In the genomic region with DNA sequence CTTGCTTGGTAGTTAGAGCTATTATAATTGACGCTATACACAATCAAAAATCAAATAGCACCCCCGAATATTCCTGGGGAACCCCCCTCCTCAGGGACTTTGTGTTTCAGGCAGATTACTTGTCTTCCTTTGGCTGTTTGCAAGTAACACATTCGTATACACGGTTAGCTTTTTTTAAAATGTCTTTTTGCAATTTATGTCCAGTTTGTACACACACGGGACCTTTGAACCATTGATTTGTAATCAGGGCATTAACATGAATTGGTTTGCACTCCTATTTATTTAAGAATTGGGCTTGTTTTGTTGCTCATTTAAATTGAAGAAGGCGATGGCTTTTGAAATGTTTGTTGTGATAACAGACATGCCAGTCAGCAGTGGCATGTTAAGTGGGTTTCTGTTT, we compare ENCODE assay signal across 14 mouse cellular contexts. TPM values are rescaled to one million over a fixed set of nuclear protein-coding genes. Genes with fewer than 3 reads are reported as not detected.
DNase-seq lines count a peak whose midpoint lies in the region; ATAC-seq and TF ChIP-seq lines count a peak whose summit lies in the region.
"Had no signal": no experiment of that assay in that cellular context is flagged by ENCODE, and none has a peak within 500 bp of the region (broad histone marks: within the 10 kb centered on the region; RNA-seq: fewer than 3 reads in every experiment).

No protein-coding gene starts in this region.

- no peak overlapping the region for H3K4me2 ChIP-seq in embryonic facial prominence, embryonic 12.5 days (replicated peaks)
- H3K4me2 ChIP-seq in forebrain, embryonic 12.5 days = peak overlapping the region; percentile 75
- peak overlapping the region; percentile 68 for H3K4me2 ChIP-seq in hindbrain, postnatal 0 days (ENCODE audit: low read depth, low read length)

- ATAC-seq in embryonic facial prominence, embryonic 12.5 days (ENCODE audit: insufficient number of reproducible peaks, insufficient read depth, low FRiP score, low TSS enrichment) = no peak
- ATAC-seq in forebrain, embryonic 12.5 days (ENCODE audit: low FRiP score) = no peak
- no peak for ATAC-seq in hindbrain, postnatal 0 days
- ATAC-seq in megakaryocyte-erythroid progenitor cell, adult 5-6 weeks (replicated peaks; ENCODE audit: low FRiP score, low TSS enrichment, poor library complexity, severe bottlenecking) = no peak

- TF ChIP-seq CTCF in hindbrain, postnatal 0 days (IDR thresholded peaks at IDR 0.05; ENCODE audit: low read depth) = no peak

- no peaks in the 10 kb centered on the region for H3K36me3 ChIP-seq in embryonic facial prominence, embryonic 12.5 days
- H3K36me3 ChIP-seq in forebrain, embryonic 12.5 days (replicated peaks) = peaks cover 17% of the 10 kb centered on the region
- no peaks in the 10 kb centered on the region for H3K36me3 ChIP-seq in hindbrain, postnatal 0 days (ENCODE audit: insufficient read depth, low read length)

- 0 out of 2 replicates have a peak overlapping the region, but pooled peaks have one; percentile 49 for H3K4me3 ChIP-seq in embryonic facial prominence, embryonic 12.5 days
- peak overlapping the region; percentile 83 for H3K4me3 ChIP-seq in forebrain, embryonic 12.5 days (replicated peaks)
- peak overlapping the region; percentile 52 for H3K4me3 ChIP-seq in hindbrain, postnatal 0 days (ENCODE audit: low read length)

- H3K27ac ChIP-seq in embryonic facial prominence, embryonic 12.5 days = no peak overlapping the region
- H3K27ac ChIP-seq in forebrain, embryonic 12.5 days = no peak overlapping the region
- H3K27ac ChIP-seq in hindbrain, postnatal 0 days = no peak overlapping the region

- peaks cover 24% of the 10 kb centered on the region for H3K4me1 ChIP-seq in embryonic facial prominence, embryonic 12.5 days
- H3K4me1 ChIP-seq in forebrain, embryonic 12.5 days = peaks cover 19% of the 10 kb centered on the region
- no peaks in the 10 kb centered on the region for H3K4me1 ChIP-seq in hindbrain, postnatal 0 days (ENCODE audit: insufficient read depth, low read length)

- WGBS in embryonic facial prominence, embryonic 12.5 days = 14% methylated on average over 6 of the region's 6 CpGs
- 5% methylated on average over 6 of the region's 6 CpGs for WGBS in forebrain, embryonic 12.5 days
- WGBS in hindbrain, postnatal 0 days = 13% methylated on average over 6 of the region's 6 CpGs

- no peak overlapping the region for H3K9ac ChIP-seq in embryonic facial prominence, embryonic 12.5 days
- H3K9ac ChIP-seq in forebrain, embryonic 12.5 days = no peak overlapping the region
- H3K9ac ChIP-seq in hindbrain, postnatal 0 days (replicated peaks; ENCODE audit: low read length) = no peak overlapping the region

- H3K27me3 ChIP-seq in embryonic facial prominence, embryonic 12.5 days = peaks cover 63% of the 10 kb centered on the region
- peaks cover 28% of the 10 kb centered on the region for H3K27me3 ChIP-seq in forebrain, embryonic 12.5 days
- H3K27me3 ChIP-seq in hindbrain, postnatal 0 days (ENCODE audit: insufficient read depth, low read length) = peaks cover 34% of the 10 kb centered on the region

- no peak for DNase-seq in hindbrain, postnatal 0 days (ENCODE audit: low spot score)
- peak; percentile 21 for DNase-seq in retina, embryonic 14.5 days (ENCODE audit: low spot score)
- no peak for DNase-seq in spleen, postnatal 10 days (ENCODE audit: low spot score in 2 of 2)
- DNase-seq in kidney, postnatal 4 days = no peak
- DNase-seq: kidney, postnatal 10 days; liver; spleen, adult 18-20 months had no signal

- no peaks in the 10 kb centered on the region for H3K9me3 ChIP-seq in embryonic facial prominence, embryonic 12.5 days
- H3K9me3 ChIP-seq in forebrain, embryonic 12.5 days = no peaks in the 10 kb centered on the region
- H3K9me3 ChIP-seq in hindbrain, postnatal 0 days (ENCODE audit: low read length) = no peaks in the 10 kb centered on the region

RNA-seq across cellular contexts. Expression of gene Sox21, which starts 1.0 kb away (rescaled TPM):
- 3.5 and 4.4 TPM in 2 replicates for polyA plus RNA-seq in embryonic facial prominence, embryonic 12.5 days (2016; fragmentation: Nextera tagmentation; extraction: Ambion mirVana)
- polyA plus RNA-seq in forebrain, embryonic 12.5 days (2016; fragmentation: Nextera tagmentation; extraction: Ambion mirVana) = 21.2 and 24.9 TPM in 2 replicates
- 15.9 and 20.1 TPM in 2 replicates for total RNA-seq in hindbrain, postnatal 0 days (2014; rRNA removed)
- 4.1 TPM in 2 replicates for polyA plus RNA-seq in hindbrain, postnatal 0 days (2015; fragmentation: Nextera tagmentation; extraction: Ambion mirVana)
- not detected in 2 replicates for total RNA-seq in megakaryocyte-erythroid progenitor cell, adult 5-6 weeks (2014; fragmentation: Nextera tagmentation)
- total RNA-seq in megakaryocyte-erythroid progenitor cell, adult 5-6 weeks (2017) = not detected in 2 replicates
- total RNA-seq: hematopoietic stem cell, adult 5-6 weeks; megakaryocyte progenitor cell, adult 5-6 weeks had no signal

RNA-seq across cellular contexts. Expression of gene Gm9376, which starts 29.0 kb away (rescaled TPM):
- polyA plus RNA-seq in embryonic facial prominence, embryonic 12.5 days (2016; fragmentation: Nextera tagmentation; extraction: Ambion mirVana) = not detected in 2 replicates
- not detected in 2 replicates for polyA plus RNA-seq in forebrain, embryonic 12.5 days (2016; fragmentation: Nextera tagmentation; extraction: Ambion mirVana)
- total RNA-seq in hindbrain, postnatal 0 days (2014; rRNA removed) = not detected in 2 replicates
- polyA plus RNA-seq in hindbrain, postnatal 0 days (2015; fragmentation: Nextera tagmentation; extraction: Ambion mirVana) = not detected in 2 replicates
- total RNA-seq in megakaryocyte-erythroid progenitor cell, adult 5-6 weeks (2014; fragmentation: Nextera tagmentation) = not detected in 2 replicates
- total RNA-seq in megakaryocyte-erythroid progenitor cell, adult 5-6 weeks (2017) = not detected in 2 replicates
- total RNA-seq: heart, adult 18-20 months; hematopoietic stem cell, adult 5-6 weeks; left cerebral cortex, adult 18-20 months; megakaryocyte progenitor cell, adult 5-6 weeks had no signal
